Mouse (Mus musculus) brain, embryonic 14.5 days (tissue): Measurements from ENCODE around the gene Ypel5.
A peak's percentile ranks its signal among the peaks of the same experiment; 100 is the strongest.

ENCODE experiments used
- CTCF ChIP-seq: fragments of 200-500 bp; IDR thresholded peaks from 2 replicates; pipeline ENCODE4 v1.5.1; 2012; ENCODE audit warnings: inconsistent platforms, mild to moderate bottlenecking, moderate library complexity, borderline replicate concordance; ENCODE audit not compliant: insufficient read depth, insufficient read length; ENCODE audit errors: extremely low read depth
- POLR2A ChIP-seq: fragments of 200-500 bp; IDR thresholded peaks from 2 replicates; pipeline ENCODE4 v1.6.1; 2012; ENCODE audit warnings: mild to moderate bottlenecking, inconsistent platforms, borderline replicate concordance; ENCODE audit not compliant: poor library complexity, insufficient read depth, insufficient read length, severe bottlenecking; ENCODE audit errors: extremely low read depth

GRCm38 (mm10) chr17:72837140-72837712 lies 973 bp downstream of the Ypel5 start:
- no peak for TF ChIP-seq CTCF
- TF ChIP-seq POLR2A, result peak; percentile 90
